Mouse (Mus musculus): ENCODE measurements around the gene Gm44579. TPM values are rescaled to one million over a fixed set of nuclear protein-coding genes. Genes with fewer than 3 reads are reported as not detected.
A peak's percentile ranks its signal among the peaks of the same experiment; 100 is the strongest.

Gene Gm44579
- polyA plus RNA-seq (2016; fragmentation: Nextera tagmentation; extraction: Ambion mirVana) = not detected in 2 replicates

- 82% methylated on average over 4 of the region's 4 CpGs for WGBS
- Histone ChIP-seq H3K4me1 (0 out of 2 replicates have a peak, but pooled peaks cover 4% of the 10 kb centered on the region), H3K27me3 (ENCODE audit: poor library complexity, severe bottlenecking) (no peaks in the 10 kb centered on the region)
Measured at GRCm38 (mm10) chr15:98220877-98221276, at the start of gene Gm44579, which contains the start of gene Olfr287. TSS of gene Gm44579 (minus strand) at chr15:98220977. TSS of gene Olfr287 (minus strand) at chr15:98221056.

GRCm38 (mm10) chr15:98257776-98258175 lies 37.0 kb upstream of the Gm44579 start:
- Histone ChIP-seq H3K36me3 (replicated peaks) (no peaks in the 10 kb centered on the region), H3K9me3 (no peaks in the 10 kb centered on the region), H3K4me1 (no peaks in the 10 kb centered on the region), H3K27ac (no peak overlapping the region), H3K4me3 (no peak overlapping the region), H3K27me3 (ENCODE audit: poor library complexity, severe bottlenecking) (no peaks in the 10 kb centered on the region)
- DNase-seq (ENCODE audit: extremely low spot score, low spot score) = no peak
- 87% methylated on average over 7 of the region's 7 CpGs for WGBS

More at GRCm38 (mm10) chr15:98220877-98221276, at the start of gene Gm44579, which contains the start of gene Olfr287:
- no peak for DNase-seq (ENCODE audit: extremely low spot score, low spot score)
- H3K4me3 ChIP-seq = no peak within 1 kb of the TSS
- no peaks in the 10 kb centered on the region for H3K36me3 ChIP-seq (replicated peaks)
- no peak within 1 kb of the TSS for H3K27ac ChIP-seq
- H3K9me3 ChIP-seq = no peaks in the 10 kb centered on the region

- Histone ChIP-seq H3K4me3 (no peak within 1 kb of the TSS), H3K9me3 (no peaks in the 10 kb centered on the region), H3K27ac (no peak within 1 kb of the TSS), H3K27me3 (ENCODE audit: poor library complexity, severe bottlenecking) (no peaks in the 10 kb centered on the region), H3K36me3 (replicated peaks) (no peaks in the 10 kb centered on the region), H3K4me1 (no peaks in the 10 kb centered on the region)
- WGBS = 82% methylated on average over 8 of the region's 8 CpGs
- DNase-seq (ENCODE audit: extremely low spot score, low spot score) = no peak
Measured at GRCm38 (mm10) chr15:98257193-98257592, 36.4 kb upstream of the Gm44579 start, which contains the start of gene H1fnt. TSS of gene H1fnt (minus strand) at chr15:98257293.

- H3K9me3 ChIP-seq = no peaks in the 10 kb centered on the region
- H3K4me1 ChIP-seq = no peaks in the 10 kb centered on the region
- WGBS = 95% methylated on average over 13 of the region's 13 CpGs
- no peak overlapping the region for H3K27ac ChIP-seq
- H3K4me3 ChIP-seq = no peak overlapping the region
- H3K36me3 ChIP-seq (replicated peaks) = no peaks in the 10 kb centered on the region
- DNase-seq (ENCODE audit: extremely low spot score, low spot score) = no peak
- H3K27me3 ChIP-seq (ENCODE audit: poor library complexity, severe bottlenecking) = no peaks in the 10 kb centered on the region
Measured at GRCm38 (mm10) chr15:98256271-98256670, 35.5 kb upstream of the Gm44579 start.

- Histone ChIP-seq H3K9me3 (no peaks in the 10 kb centered on the region), H3K27me3 (ENCODE audit: poor library complexity, severe bottlenecking) (no peaks in the 10 kb centered on the region), H3K27ac (no peak overlapping the region), H3K36me3 (replicated peaks) (no peaks in the 10 kb centered on the region), H3K4me1 (no peaks in the 10 kb centered on the region), H3K4me3 (no peak overlapping the region)
- no peak for DNase-seq (ENCODE audit: extremely low spot score, low spot score)
- WGBS = 90% methylated on average over 4 of the region's 4 CpGs
Measured at GRCm38 (mm10) chr15:98235442-98235841, 14.7 kb upstream of the Gm44579 start.

GRCm38 (mm10) chr15:98234350-98234749 lies 13.6 kb upstream of the Gm44579 start, which contains the start of gene Olfr286:
TSS of gene Olfr286 (minus strand) at chr15:98234450.
- 87% methylated on average over 4 of the region's 4 CpGs for WGBS
- Histone ChIP-seq H3K9me3 (no peaks in the 10 kb centered on the region), H3K36me3 (replicated peaks) (no peaks in the 10 kb centered on the region), H3K4me1 (no peaks in the 10 kb centered on the region), H3K27ac (no peak within 1 kb of the TSS), H3K4me3 (no peak within 1 kb of the TSS), H3K27me3 (ENCODE audit: poor library complexity, severe bottlenecking) (no peaks in the 10 kb centered on the region)
- no peak for DNase-seq (ENCODE audit: extremely low spot score, low spot score)

- H3K4me1 ChIP-seq = 0 out of 2 replicates have a peak, but pooled peaks cover 4% of the 10 kb centered on the region
- WGBS = 63% methylated on average over 7 of the region's 7 CpGs
- no peak overlapping the region for H3K4me3 ChIP-seq
- no peak for DNase-seq (ENCODE audit: extremely low spot score, low spot score)
- H3K36me3 ChIP-seq (replicated peaks) = no peaks in the 10 kb centered on the region
- H3K27me3 ChIP-seq (ENCODE audit: poor library complexity, severe bottlenecking) = no peaks in the 10 kb centered on the region
- no peaks in the 10 kb centered on the region for H3K9me3 ChIP-seq
- no peak overlapping the region for H3K27ac ChIP-seq
Measured at GRCm38 (mm10) chr15:98226096-98226495, 5.3 kb upstream of the Gm44579 start.

GRCm38 (mm10) chr15:98225610-98226009 lies 4.8 kb upstream of the Gm44579 start:
- Histone ChIP-seq H3K27me3 (ENCODE audit: poor library complexity, severe bottlenecking) (no peaks in the 10 kb centered on the region), H3K9me3 (no peaks in the 10 kb centered on the region), H3K36me3 (replicated peaks) (no peaks in the 10 kb centered on the region), H3K27ac (no peak overlapping the region), H3K4me1 (0 out of 2 replicates have a peak, but pooled peaks cover 4% of the 10 kb centered on the region), H3K4me3 (peak overlapping the region; percentile 21; the same call in 1 of the 2 replicates)
- DNase-seq (ENCODE audit: extremely low spot score, low spot score) = no peak
- WGBS = 46% methylated on average over 16 of the region's 16 CpGs

GRCm38 (mm10) chr15:98222377-98222776 lies 1.6 kb upstream of the Gm44579 start:
- H3K4me3 ChIP-seq = no peak overlapping the region
- no peaks in the 10 kb centered on the region for H3K27me3 ChIP-seq (ENCODE audit: poor library complexity, severe bottlenecking)
- no peaks in the 10 kb centered on the region for H3K9me3 ChIP-seq
- H3K4me1 ChIP-seq = 0 out of 2 replicates have a peak, but pooled peaks cover 4% of the 10 kb centered on the region
- H3K27ac ChIP-seq = no peak overlapping the region
- DNase-seq (ENCODE audit: extremely low spot score, low spot score) = no peak
- H3K36me3 ChIP-seq (replicated peaks) = no peaks in the 10 kb centered on the region

GRCm38 (mm10) chr15:98214130-98214529 lies 6.6 kb downstream of the Gm44579 start:
- Histone ChIP-seq H3K4me3 (no peak overlapping the region), H3K36me3 (replicated peaks) (no peaks in the 10 kb centered on the region), H3K9me3 (no peaks in the 10 kb centered on the region), H3K27ac (no peak overlapping the region), H3K4me1 (no peaks in the 10 kb centered on the region), H3K27me3 (ENCODE audit: poor library complexity, severe bottlenecking) (no peaks in the 10 kb centered on the region)
- DNase-seq (ENCODE audit: extremely low spot score, low spot score) = no peak
- WGBS = 78% methylated on average over 5 of the region's 5 CpGs

GRCm38 (mm10) chr15:98213336-98213870 lies 7.4 kb downstream of the Gm44579 start:
- no peaks in the 10 kb centered on the region for H3K4me1 ChIP-seq
- no peaks in the 10 kb centered on the region for H3K36me3 ChIP-seq (replicated peaks)
- no peak overlapping the region for H3K27ac ChIP-seq
- WGBS = 86% methylated on average over 5 of the region's 5 CpGs
- no peak overlapping the region for H3K4me3 ChIP-seq
- no peak for DNase-seq (ENCODE audit: extremely low spot score, low spot score)
- no peaks in the 10 kb centered on the region for H3K27me3 ChIP-seq (ENCODE audit: poor library complexity, severe bottlenecking)
- no peaks in the 10 kb centered on the region for H3K9me3 ChIP-seq

- Histone ChIP-seq H3K4me3 (no peak overlapping the region), H3K36me3 (replicated peaks) (no peaks in the 10 kb centered on the region), H3K4me1 (no peaks in the 10 kb centered on the region), H3K27ac (no peak overlapping the region), H3K9me3 (no peaks in the 10 kb centered on the region), H3K27me3 (ENCODE audit: poor library complexity, severe bottlenecking) (no peaks in the 10 kb centered on the region)
- no peak for DNase-seq (ENCODE audit: extremely low spot score, low spot score)
- 87% methylated on average over 7 of the region's 7 CpGs for WGBS
Measured at GRCm38 (mm10) chr15:98209676-98210075, 11.1 kb downstream of the Gm44579 start.

- no peak for DNase-seq (ENCODE audit: extremely low spot score, low spot score)
- 75% methylated on average over 3 of the region's 3 CpGs for WGBS
- no peaks in the 10 kb centered on the region for H3K4me1 ChIP-seq
Measured at GRCm38 (mm10) chr15:98195442-98195841, 25.3 kb downstream of the Gm44579 start, which contains the start of gene Olfr288. TSS of gene Olfr288 (minus strand) at chr15:98195542.

More at GRCm38 (mm10) chr15:98195442-98195841, 25.3 kb downstream of the Gm44579 start, which contains the start of gene Olfr288:
- Histone ChIP-seq H3K27me3 (ENCODE audit: poor library complexity, severe bottlenecking) (no peaks in the 10 kb centered on the region), H3K9me3 (no peaks in the 10 kb centered on the region), H3K27ac (no peak within 1 kb of the TSS), H3K4me3 (no peak within 1 kb of the TSS), H3K36me3 (replicated peaks) (no peaks in the 10 kb centered on the region)

Measured in forebrain, embryonic 10.5 days (tissue).